Mouse (Mus musculus): ENCODE results near the gene Lsm6.
"Not testable (repeated sequence)": the region's sequence is repeated elsewhere in the genome, so short reads cannot be mapped to it uniquely, and the experiment has no call there.

The Lsm6 gene

DNA sequence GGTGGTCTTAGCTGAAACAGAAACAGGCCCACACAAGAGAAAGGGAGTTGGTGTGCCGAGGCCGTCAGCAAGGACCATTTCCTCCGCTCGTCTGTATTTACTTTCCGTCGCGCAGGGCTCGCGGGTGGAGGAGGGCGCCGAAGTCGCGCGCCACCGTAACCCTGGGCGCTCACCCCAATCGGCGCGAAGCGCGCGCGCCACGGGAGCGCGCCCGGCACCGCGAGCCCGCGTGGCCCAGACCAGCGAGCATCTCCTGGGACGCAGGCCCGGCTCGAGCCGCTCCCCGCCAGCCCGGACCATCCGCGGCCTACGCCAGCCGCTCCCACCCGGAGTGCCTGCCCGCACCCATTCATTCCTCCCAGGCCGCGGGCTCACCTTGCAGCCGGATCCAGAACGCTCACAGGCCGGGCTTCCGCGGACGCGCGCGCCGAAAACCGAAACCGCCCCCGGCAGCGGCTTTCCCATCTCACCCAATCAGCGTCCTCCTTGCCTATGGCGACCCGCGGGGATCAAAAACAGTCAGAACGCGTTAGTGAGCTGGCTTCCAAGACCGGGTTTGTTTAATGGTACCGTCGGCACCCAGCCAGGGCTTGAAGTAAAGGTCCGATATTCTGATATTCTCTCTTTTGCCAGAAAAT is at the start of gene Lsm6:
Lsm6 (minus strand) TSS at position 468 of the 638 bp plus-strand sequence.
- DNase-seq = peak; percentile 99

DNA sequence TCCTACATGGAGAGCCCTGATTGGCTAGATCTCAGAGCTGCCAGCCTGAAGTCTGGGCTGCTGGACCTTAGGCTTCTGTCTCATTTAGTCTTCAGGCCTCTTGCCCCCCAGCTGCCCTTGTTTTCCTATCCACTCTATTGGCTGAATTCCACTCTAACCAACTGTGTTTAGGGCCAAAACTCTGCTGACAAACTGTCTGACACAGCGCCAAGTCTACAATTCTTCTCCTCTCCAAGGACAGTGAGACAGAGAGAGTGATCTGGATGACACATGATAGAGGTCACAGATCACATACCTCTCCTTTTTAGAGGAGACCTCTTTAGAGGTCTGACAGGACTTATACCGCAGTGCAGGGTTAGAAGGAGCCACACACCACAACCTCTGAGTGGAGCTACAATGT is 46.1 kb upstream of the Lsm6 start:
- DNase-seq = no peak

DNA sequence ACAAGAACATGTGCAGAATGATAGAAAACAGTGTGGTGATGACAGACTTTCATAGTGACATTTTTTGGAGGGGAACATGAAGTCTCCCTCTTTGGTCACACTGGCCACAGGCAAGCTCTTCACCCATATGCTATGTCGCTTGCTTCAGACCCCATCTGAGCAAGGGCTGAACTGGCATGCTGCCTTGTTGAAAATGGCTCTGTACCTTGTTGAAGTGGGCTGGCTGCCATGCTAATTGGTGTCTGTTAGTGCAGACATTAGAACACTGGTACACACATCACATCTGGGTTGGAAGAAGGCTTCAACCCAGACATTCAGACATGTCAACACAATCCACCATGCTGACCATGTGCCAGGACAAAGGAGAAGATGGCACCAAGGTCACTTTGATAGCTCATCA is 42.1 kb upstream of the Lsm6 start:
- no peak for DNase-seq

- no peak for DNase-seq
Measured at GRCm38 (mm10) chr8:78862046-78862445, 41.1 kb upstream of the Lsm6 start.

GRCm38 (mm10) chr8:78860789-78861188 is 39.8 kb upstream of the Lsm6 start:
- no peak for DNase-seq

GRCm38 (mm10) chr8:78857421-78857820 is 36.5 kb upstream of the Lsm6 start:
- DNase-seq = no peak

DNA sequence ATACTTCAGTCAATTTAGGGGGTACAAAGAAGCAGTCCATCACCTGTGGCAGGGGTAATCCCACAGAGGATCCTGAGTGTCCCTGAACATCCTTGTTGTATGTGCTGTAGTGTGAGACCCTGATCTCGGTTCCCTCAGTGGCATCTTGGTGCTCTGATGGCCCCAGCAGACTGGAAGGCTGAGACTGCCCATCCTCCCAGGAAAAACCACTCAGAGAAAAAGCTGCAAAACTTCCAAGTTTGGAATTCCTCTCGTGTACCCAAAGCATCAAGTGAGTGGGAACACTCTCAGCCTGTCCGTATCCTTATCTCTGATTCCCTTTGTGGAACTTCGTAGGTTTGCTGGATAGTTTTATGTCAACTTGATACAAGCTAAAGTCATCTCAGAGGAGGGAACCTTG is 31.3 kb upstream of the Lsm6 start:
- no peak for DNase-seq

DNA sequence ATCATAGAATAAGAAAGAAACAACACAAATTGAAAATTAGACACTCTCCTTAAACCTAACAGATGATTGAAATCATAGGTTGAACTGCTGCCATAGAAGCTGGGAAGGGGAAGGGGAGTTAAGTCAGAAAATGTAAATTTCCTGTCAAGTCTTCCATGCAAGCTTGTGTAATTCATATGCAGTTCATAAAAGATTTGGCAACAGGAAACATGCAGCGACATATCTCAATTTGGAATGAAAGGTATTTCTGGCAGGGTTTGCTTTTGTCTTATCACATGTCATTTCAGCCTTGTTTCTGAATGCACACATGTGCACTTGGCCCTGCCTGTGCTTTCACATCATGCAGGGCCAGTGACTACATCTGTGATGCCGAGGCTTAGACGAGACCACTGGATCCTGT is 26.3 kb upstream of the Lsm6 start:
- no peak for DNase-seq

DNA sequence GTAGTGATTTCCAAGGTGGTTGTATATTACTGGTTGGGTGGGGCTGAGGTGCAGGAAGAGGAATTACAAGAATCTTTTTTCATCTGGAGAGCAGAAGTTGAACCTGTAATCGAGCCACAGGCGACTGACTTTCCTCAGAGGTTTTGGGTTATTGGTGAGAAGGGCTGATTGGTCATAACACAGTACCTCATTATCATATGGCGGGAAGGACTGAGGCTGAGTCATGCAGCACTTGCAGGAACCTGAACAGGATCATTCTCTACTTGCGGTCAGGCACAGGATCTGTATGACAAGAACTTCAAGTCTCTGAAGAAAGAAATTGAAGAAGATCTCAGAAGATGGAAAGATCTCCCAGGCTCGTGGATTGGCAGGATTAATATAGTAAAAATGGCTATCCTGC is 23.6 kb upstream of the Lsm6 start:
- DNase-seq = no peak

GRCm38 (mm10) chr8:78838656-78839413 is 17.9 kb upstream of the Lsm6 start:
- no peak for DNase-seq

- no peak for DNase-seq
Measured at GRCm38 (mm10) chr8:78836091-78836490, 15.2 kb upstream of the Lsm6 start.

GRCm38 (mm10) chr8:78828414-78828813 is 7.5 kb upstream of the Lsm6 start:
- DNase-seq = no peak

- no peak for DNase-seq
Measured at GRCm38 (mm10) chr8:78824515-78824914, 3.6 kb upstream of the Lsm6 start.

GRCm38 (mm10) chr8:78819973-78820372 is 967 bp downstream of the Lsm6 start:
- not testable (repeated sequence) for DNase-seq

DNA sequence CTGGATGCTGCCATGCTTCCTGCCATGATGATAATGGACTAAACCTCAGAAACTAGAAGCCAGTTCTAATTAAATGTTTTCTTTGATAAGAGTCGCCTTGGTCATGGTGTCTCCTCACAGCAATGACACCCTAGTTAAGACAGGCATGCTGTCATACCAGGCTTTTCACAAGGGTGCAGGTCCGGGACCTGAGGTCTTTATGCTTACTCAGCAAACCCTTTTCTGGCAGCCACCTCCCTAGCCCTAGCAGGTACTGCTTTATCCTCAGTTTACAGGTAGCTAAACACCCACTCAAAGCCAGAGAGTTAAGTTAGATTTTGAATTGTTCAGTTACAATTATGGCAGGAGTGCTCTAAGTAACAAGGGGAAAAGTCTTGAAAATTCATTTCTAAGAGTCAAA is 6.2 kb downstream of the Lsm6 start:
- DNase-seq = no peak

GRCm38 (mm10) chr8:78813021-78813420 is 7.9 kb downstream of the Lsm6 start:
- DNase-seq = no peak

- no peak for DNase-seq
Measured at GRCm38 (mm10) chr8:78812446-78812845, 8.5 kb downstream of the Lsm6 start.

GRCm38 (mm10) chr8:78811748-78812147 is 9.2 kb downstream of the Lsm6 start:
- DNase-seq = no peak

- DNase-seq = no peak
Measured at GRCm38 (mm10) chr8:78810207-78810675, 10.7 kb downstream of the Lsm6 start.

DNA sequence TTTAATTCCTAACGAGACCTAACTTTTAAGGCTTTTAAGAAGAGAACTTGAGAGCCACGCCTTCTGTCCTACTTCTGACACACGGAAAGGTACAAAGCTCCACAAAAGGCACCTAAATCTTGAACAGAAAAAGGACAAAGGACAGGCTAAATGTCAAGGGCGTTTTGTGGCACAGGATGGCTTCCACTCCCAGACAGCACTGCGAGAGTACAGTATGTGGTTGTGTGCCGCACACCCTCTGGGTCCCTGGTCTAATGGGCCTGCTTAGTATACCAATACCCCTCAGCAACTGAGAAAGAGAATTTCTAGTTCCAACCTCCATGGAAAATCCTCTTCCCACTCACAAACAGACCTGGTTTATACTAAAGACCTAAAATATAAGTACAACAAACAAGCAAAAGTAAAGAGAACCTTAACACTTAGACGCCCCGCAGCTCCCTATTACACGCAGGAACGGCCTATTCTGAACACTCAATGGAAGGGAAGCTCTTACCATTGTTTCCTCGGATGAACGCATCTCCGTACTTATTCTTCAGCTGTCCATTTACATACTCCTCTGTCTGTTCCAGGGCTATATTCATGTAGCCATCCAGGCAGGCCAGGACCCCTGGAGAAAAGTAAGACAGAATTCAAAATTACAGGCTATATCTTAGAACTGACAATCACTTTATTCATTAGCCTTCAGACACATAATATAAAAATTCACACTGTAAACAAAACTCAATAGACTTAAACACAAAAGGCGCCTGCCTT is 11.3 kb downstream of the Lsm6 start:
- no peak for DNase-seq

GRCm38 (mm10) chr8:78808888-78809287 is 12.1 kb downstream of the Lsm6 start:
- no peak for DNase-seq

- no peak for DNase-seq
Measured at GRCm38 (mm10) chr8:78808439-78808838, 12.5 kb downstream of the Lsm6 start.

DNA sequence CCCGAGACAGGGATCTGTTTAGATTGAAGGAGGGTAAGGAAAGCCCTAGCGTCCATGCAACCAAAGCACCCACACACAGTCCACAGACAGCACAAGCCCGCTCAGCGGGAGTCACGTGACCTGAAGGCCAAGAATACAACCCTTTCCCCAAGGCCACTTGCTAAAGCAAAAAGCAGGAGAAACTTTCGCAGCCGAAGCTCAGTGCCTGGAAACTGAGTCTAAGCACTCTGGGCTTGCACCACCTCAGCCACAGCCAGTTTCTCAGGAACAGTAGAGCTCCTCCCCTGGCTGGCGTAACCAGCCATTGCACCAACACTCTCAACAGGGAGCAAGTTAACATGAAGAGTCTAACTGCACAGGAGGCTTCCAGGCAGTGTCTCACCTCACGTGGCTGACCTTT is 13.7 kb downstream of the Lsm6 start:
- no peak for DNase-seq

- DNase-seq = no peak
Measured at GRCm38 (mm10) chr8:78806006-78806405, 14.9 kb downstream of the Lsm6 start.
